Mouse (Mus musculus) right cerebral cortex, adult 2 months (tissue): ENCODE data around the gene Gm11939.
"Not testable (repeated sequence)": the region's sequence is repeated elsewhere in the genome, so short reads cannot be mapped to it uniquely, and the experiment has no call there.

Source experiments
- DNase-seq, 2 experiments: peaks; one replicate each; pipeline ENCODE4 v3.0.0; 2021 to 2022; ENCODE audit warnings: low spot score in 2 of 2

Gene Gm11939

DNA sequence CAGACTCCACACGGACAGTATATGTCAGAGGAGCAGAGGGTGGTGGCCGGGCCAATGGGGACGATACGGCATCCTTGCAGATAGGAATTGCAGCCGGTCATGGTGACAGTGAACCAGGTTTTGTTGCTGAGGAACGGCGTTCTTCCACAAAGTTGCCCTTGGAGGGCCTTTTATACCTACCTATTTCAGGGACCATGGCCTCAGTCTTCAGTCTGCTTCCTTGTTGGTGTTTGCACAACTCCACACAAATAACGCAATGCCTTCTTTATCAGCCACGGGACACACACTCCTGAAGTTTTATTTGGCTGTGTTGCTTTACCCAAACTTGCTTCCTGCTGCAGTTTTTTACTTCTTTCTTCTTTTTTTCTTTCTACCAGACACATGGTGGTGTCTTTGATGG, at the start of gene Gm11939:
Gm11939 (minus strand) TSS at position 101 of the 400 bp plus-strand sequence.
- DNase-seq, result no peak

DNA sequence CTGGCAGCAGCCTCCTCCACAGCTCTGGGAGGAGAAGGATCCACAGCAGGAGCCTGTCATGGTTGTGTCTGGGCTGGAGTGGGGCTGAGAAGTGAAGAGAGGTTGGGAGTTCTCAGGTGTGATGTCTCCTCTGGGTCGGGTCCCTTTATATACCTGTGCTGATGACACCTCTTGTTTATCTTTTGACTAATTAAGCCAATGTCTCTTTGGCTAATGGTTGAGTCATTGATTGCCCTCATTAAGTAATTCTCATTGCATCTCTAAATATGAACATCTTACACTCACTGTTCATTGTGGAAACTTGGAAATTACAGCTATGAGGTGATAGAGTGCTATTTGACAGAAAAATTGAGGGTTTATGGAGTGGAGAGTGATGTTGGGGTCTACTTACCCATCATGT, 43.9 kb upstream of the Gm11939 start, which contains the start of gene Gm11938:
Gm11938 (minus strand) TSS at position 101 of the 400 bp plus-strand sequence.
- DNase-seq, result not testable (repeated sequence)

DNA sequence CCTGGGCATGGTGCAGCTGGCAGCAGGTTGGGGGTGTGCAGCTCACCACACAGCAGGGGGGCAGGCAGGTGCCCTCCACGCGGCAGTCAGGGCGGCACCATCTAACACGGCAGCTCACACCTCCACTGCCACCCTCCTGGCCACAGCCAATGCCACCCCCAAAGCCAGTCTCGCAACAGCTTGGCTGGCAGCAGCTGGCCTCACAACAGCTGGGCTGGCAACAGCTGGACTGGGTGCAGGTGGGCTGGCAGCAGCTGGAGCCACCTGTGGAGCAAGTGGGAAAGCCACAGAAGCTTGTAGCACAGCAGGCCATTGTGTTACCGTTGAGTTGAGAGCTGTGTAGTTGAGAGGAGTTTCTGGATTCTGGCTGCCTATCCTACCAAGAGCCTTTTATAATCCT, 38.5 kb upstream of the Gm11939 start, which contains the start of gene Krtap9-3:
Krtap9-3 (minus strand) TSS at position 364 of the 400 bp plus-strand sequence.
- not testable (repeated sequence) for DNase-seq

DNA sequence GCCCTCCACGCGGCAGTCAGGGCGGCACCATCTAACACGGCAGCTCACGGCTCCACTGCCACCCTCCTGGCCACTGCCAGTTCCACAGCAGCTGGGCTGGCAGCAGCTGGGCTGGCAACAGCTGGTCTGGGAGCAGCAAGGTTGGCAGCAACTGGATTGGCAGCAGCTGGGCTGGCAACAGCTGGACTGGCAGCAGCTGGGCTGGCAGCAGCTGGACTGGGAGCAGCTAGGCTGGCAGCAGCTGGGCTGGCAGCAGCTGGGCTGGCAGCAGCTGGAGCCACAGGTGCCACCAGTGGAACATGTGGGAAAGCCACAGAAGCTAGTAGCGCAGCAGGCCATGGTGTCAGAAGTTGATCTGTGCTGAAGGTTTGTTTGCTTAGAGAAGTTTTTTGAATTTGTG, 31.7 kb upstream of the Gm11939 start, which contains the start of gene Krtap1-3:
Krtap1-3 (minus strand) TSS at position 359 of the 400 bp plus-strand sequence.
- no peak for DNase-seq

DNA sequence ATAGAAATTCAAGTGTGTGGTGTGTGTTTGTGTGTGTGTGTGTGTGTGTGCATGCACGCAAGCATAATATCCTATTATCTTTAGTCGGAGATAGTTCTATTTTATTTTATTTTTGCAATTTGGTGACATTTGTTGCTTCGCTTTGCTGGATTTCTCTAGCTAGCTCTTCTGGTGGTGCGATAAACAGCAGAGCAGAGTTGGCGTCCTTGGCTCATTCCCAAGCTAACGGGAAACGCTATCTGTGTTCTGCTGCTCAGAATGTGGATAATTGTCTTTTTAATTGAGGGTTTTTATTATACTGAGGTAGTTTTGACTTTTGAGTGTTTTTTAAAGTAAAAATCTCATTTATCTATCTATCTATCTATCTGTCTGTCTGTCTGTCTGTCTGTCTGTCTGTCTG, 25.8 kb upstream of the Gm11939 start:
- peak; percentile 17 to 19 for DNase-seq

DNA sequence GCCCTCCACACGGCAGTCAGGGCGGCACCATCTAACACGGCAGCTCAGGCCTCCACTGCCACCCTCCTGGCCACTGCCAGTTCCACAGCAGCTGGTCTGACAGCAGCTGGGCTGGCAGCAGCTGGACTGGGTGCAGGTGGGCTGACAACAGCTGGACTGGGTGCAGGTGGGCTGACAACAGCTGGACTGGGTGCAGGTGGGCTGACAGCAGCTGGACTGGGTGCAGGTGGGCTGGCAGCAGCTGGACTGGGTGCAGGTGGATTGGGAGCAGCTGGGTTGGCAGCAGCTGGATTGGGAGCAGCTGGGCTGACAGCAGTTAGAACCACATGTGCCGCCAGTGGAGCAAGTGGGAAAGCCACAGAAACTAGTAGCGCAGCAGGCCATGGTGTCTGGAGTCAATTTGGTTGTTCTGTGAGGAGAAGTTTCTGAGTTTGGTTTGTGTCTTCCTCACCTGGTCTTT, 24.0 kb upstream of the Gm11939 start, which contains the start of gene Krtap1-4:
Krtap1-4 (minus strand) TSS at position 410 of the 460 bp plus-strand sequence.
- DNase-seq, result no peak

DNA sequence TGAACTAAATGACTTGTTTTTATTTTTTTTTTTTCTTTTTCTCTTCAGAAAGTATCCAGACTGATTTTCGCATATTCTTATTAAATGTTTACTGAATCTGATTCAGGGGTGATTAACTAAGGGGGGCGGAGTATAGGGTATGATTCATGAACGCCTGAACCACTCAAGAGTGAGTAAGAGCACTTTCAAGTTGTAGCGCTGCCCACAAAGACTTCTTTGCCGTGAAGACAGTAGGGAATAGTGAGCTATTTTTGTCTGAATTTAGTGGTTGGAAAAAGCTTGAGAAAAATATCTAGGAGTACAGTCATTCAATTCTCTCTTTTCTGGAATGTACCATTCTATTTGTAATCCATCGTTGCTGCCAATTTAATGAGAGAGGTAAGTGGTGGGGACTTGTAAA, 22.3 kb upstream of the Gm11939 start:
- peak in 1 of 2 experiments; percentile 25 for DNase-seq

DNA sequence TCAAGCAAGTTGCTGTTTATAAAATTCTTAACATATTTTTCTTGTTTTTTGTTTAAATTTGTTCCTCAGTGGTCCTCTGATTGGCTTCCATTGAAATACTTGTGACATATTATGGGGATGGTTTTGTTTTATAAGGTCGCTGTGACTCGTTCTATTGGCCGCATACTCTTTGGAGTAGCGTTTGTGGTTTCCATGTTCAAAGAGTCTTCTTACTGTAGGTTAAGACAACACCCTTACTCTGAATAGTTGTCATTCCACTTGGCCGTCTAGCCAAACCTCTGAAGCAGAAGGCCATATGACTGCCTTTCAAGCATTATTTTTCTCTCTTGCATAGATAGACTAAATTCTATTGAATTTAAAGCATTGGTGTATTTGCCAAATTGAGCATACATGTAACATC, 21.8 kb upstream of the Gm11939 start:
- no peak for DNase-seq

DNA sequence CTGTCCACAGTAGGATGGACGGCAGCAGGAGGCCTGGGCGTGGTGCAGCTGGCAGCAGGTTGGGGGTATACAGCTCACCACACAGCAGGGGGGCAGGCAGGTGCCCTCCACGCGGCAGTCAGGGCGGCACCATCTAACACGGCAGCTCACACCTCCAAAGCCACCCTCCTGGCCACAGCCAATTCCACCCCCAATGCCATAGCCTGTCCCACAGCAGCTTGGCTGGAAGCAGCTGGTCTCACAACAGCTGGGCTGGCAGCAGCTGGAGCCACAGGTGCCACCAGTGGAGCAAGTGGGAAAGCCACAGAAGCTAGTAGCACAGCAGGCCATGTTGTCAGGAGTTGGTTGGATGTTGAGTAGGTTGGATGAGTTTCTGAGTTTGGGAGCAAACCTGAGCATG, 21.4 kb upstream of the Gm11939 start, which contains the start of gene Krtap1-5:
Krtap1-5 (minus strand) TSS at position 381 of the 400 bp plus-strand sequence.
- DNase-seq, result no peak

DNA sequence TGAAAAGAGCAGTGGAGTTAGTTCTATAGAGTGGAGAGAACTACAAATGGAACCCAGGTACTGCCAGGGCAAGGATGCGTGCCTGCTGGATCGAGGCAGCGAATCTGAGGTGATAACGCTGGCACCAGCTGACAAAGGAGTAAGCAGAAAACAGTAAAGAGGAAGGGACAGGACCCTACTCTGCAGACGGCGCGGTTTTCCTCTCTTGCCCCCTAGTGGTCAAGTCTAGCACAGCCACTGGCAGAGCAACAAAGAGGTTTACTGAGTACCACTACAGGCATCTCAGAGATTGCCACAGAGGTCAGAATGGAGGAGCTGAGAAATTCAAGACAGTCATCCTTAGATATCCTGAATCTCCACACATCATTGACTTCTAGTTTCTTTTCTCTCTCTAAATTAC, 14.8 kb upstream of the Gm11939 start:
- DNase-seq, result peak; percentile 58 to 63

DNA sequence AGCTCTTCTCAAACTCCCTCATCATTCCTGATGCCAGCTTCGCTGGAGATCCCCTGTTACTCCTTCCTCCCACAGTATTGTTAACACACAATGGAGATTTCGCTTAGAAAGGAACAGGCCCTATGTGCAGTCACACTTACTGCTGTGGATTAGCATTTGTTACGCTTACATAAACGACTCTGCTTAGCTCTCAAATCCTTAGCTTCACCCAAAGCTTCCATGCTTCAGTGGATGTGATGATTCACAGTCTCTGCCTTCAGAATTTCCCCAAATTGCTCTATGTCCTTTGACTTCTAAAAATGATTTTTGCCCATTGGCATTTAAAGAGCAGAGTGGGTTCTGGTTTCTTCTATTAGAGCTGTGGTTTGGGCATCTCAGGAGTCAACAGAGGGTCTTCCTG, 13.9 kb upstream of the Gm11939 start:
- peak in 1 of 2 experiments; percentile 32 for DNase-seq

DNA sequence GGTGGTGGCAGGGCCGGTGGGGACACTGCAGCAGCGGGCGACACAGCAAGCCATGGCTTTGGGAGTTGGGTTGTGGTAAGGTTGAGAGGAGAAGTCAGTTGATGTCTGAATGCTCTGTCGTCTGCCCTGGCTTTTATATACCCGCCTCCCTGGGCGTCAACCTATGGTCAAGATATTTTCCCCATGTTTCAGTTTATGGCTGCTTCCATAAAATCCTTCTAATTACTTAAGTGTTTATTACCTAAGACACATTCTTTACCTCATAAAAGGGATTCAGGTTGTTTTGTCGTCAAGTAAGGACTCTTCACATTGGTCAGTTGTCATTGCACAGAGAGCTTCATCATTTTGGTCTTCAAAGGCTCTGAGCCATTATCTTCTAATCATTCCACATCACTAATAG, 7.3 kb upstream of the Gm11939 start, which contains the start of gene Krtap3-1:
Krtap3-1 (minus strand) TSS at position 101 of the 400 bp plus-strand sequence.
- DNase-seq, result no peak

DNA sequence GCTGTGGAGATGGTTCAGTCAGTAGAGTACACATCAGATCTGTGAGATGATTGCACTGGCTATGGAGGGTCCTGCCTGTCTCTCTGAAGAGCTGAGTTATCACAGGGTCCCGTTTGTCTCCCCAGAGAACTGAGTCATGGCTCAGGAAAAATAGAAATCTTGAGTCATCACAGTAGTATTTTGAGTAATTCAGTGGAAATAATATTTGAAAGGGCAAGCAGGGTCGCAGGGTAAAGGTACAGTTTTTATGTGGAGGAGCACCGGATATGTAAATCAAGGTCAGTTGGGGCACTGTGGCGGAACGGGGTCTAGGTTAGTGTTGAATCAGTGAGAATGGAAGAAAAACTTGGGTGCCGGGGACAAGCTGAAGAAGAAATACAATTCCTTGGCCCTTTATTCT, 3.3 kb upstream of the Gm11939 start:
- DNase-seq, result no peak

DNA sequence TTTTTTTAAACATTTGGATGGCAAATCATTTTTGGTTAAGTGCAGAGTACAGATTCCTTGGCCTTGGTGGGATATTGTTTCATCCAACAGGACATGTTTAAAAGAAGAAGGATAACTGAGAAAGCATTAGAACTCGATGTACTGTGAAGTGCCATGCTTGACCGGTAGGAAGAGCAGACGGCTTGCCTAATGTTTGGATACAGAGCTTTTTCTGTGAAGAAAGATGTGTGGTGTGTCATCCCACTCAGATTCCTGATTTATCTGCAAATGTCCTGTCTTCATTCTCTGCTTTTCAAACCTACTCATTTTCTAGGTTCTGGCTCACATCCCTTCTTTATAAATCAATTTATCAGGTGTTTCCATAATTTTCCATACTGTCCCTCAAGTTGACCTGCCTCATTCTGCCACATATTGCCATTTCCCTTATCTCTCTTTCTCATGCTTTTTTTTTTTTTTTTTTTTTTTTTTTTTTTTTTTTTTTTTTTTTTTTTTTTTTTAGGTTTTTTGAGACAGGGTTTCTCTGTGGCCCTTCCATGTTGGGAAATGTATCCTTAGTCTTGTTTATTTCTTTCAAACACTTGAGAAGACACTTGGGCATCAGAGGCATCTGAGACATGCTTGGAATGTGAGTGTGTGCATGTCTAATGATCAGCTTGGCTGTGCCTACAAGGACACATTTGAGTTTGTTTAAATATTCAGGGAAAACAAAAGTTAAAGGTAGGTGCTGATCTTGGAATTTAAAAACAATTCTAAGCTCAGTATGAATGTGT, 1.1 kb downstream of the Gm11939 start:
- DNase-seq, result no peak

DNA sequence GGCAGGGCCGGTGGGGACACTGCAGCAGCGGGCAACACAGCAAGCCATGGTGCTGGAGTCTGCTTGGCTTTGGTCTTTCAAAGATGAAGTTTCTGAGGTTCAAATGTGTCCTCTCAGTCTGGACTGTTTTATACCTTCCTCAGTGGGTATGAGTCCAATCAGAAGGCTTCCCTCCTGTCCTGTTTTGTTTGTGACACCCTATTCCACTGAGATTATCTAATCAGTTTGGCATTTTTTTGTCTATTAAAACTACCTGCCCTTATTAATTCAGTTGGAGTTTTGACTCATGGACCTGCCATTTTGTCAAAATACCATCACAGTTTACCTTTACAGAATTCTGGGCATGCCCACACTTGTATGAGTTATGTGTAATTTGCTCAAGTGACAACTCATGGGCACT, 2.5 kb downstream of the Gm11939 start, which contains the start of gene Krtap3-2:
Krtap3-2 (minus strand) TSS at position 101 of the 400 bp plus-strand sequence.
- no peak for DNase-seq

DNA sequence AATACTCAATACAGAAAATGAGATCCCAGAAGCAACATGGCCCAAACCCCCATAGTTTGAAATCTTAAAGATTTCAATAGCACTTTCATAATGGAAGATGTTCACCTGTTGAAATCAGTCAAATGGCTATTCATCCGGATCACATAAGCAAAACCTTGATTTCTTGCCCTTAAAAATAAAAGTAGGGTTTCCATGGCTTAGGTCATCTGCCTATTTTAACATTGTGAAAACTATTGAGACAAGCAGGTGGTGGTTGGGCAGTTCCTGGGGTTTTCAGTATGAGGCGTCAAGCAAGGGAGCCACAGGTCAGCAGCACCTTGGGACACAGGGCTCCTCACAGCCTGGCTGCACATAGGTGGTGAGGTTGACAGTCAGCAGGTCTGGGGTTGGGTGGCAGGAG, 3.1 kb downstream of the Gm11939 start:
- DNase-seq, result no peak

DNA sequence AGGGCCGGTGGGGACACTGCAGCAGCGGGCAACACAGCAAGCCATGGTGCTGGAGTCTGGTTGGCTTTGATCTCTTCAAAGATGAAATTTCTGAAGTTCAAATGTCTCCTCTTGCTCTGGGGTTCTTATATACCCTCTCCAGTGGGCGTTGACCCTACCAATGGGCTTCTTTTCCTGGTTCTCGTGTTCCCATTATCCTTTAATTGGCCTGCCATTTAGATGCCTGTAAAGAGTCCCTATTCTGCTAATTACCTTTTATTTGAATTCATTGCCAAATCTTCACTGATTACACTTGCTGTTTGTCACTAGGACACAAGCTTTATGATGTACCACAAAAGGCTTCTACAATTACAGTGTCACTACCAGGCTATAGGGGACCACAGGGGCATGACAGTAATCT, 8.5 kb downstream of the Gm11939 start, which contains the start of gene Krtap3-3:
Krtap3-3 (minus strand) TSS at position 101 of the 400 bp plus-strand sequence.
- no peak for DNase-seq

DNA sequence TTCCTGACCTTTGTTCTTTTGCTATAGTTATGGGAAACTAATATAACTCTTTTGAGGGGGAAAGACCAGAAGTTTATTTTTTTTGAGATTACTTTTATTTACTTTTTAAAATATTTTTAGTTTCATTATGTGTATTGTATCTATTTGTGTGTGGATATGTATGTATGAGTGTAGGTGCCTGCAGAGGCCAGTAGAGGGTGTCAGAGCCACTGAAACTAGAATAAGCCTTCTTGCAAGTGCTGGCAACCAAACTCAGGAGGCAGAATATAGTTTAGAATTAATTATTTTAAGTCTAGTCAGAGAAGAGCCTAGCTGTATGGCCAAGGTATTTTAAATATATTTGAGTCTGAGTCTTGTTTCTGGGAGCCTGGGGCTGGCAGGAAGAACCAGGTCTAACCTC, 11.4 kb downstream of the Gm11939 start:
- DNase-seq, result no peak

DNA sequence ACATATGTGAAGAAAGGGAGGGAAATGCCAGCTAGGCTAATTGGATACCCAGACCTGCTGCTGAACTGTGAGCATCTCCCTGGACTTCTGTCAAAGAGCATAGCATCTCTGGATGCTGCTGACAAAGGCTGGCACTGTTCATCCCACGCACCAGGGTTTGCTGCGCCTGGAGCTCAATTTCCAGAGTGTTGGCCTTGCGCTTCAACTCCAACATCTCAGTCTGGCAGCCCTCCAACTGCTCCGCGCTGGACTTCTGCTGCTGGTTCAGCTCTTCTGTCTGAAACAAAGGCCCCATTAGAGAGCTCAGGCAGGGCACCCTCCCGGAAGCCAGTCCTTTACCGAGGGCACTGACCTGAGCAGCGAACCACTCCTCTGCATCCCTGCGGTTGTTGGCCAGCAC, 19.5 kb downstream of the Gm11939 start:
- DNase-seq, result peak; percentile 37 to 38

DNA sequence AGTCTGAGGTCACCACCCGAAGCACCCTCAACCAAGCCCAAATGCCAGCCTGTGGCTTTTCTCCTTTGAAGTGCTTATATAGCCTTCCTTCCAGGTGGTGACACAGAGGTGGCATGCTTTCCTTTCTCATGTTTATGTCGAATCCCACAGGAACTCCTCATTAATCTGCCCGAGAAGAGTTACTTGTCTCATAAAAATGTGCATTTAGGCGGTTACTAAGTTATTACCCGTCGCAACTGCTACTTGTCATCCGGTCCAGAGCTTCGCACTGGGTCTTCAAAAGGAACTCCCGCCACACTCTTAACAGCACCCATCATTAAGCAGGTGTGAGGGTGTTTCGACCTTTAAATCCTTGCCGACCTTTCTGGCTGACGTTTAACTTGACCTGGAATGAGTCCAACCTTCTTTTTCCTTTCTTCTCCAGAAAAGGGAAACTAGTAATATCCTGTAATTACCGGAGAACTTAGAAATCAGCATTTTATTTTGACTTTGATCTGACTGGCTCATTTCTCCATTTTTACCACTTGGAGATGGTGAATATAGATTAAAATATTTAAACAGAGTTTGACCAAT, 37.9 kb downstream of the Gm11939 start, which contains the start of gene Krt39:
Krt39 (minus strand) TSS at position 51 of the 573 bp plus-strand sequence.
- no peak for DNase-seq

DNA sequence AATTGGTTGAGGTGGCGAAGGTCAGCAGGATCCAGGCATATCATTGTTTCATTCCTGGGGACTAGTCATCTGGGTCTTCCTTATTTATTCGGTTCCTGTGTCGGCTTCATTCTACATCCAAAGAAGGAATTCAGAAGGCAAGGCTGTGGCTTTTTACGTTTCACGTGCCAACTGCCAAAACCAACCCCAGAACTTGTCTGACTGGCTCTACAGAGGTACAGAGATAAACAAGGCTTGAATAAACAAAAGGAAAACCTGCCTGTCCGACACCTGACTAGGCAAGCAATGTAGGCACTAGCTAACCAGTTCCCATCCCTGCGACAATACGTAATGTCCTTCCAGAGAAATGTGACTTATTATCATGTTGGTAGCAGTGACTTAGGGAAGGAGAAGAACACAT, 45.2 kb downstream of the Gm11939 start:
- no peak for DNase-seq
